Mouse (Mus musculus) T-helper 17 cell (primary cell): ENCODE measurements at regions not wholly inside any gene's neighbourhood (a gene's known extent, or its start where the extent isn't known, plus 50 kb on each side); places are given as distances from the start of the nearest gene placed in this dataset.

Experiments
- in situ Hi-C, 2 experiments: fragments of 300-600 bp; cut with MboI, MseI; formaldehyde crosslinking; loops; 1 replicate in 1 of 2; 2 replicates in 1 of 2; pipeline ENCODE4 v1.15.1; 2025; ENCODE audit warnings: high pct_unique_total_duplicates in 2 of 2

- in situ Hi-C loops: loop anchor here in 1 of 2 experiments (10.0 kb wide), 1 partner anchor 517 kb away; no protein-coding TSS in a partner anchor
Observed at GRCm38 (mm10) chr12:60352138-60352537, 1132.6 kb upstream of the Fbxo33 start.

DNA sequence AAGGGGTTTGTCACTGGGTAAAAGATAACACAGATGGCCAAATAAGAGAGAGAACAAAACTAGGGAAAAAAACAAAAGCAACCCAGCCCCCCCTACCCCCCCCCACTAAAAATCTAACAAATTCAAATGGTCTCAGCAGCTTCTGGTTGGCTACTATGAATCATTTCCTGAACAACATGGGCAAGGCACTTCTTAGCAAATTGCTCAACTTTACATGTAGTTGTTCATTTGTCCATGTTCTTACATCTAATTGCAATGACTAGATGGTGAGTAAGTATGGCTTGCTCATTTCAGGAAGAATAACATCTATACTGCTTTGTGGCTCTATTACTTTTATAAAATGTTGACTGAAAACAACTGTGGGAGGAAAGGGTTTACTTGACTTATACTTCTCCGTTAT lies 1124.9 kb upstream of the Fbxo33 start:
- in situ Hi-C loops: no loop called here

GRCm38 (mm10) chr12:60320063-60320462 lies 1100.5 kb upstream of the Fbxo33 start:
- in situ Hi-C loops: no loop called here

- in situ Hi-C loops: no loop called here
Observed at GRCm38 (mm10) chr12:60292591-60292990, 1073.1 kb upstream of the Fbxo33 start.

DNA sequence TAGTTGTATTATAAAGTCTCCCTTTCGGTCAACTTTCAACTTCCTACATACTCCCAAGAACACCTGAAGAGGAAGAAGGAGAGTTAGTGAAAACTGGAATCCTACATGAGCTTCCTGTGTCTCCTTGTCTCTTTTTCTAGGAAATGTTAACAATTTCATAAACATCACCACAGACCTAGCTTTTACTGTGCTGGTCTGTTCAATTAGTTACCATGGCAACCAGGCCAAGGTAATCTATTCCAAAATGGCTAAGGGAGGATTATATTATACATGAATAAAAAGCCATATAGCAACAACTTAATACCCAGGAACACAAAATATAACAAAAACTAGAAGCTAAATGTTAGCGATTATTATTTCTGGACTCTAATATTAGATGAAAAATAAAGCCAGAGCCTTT lies 1069.3 kb upstream of the Fbxo33 start:
- in situ Hi-C loops: loop anchor here in 1 of 2 experiments (5.0 kb wide), 1 partner anchor 1728 kb away; no protein-coding TSS in a partner anchor

- in situ Hi-C loops: no loop called here
Observed at GRCm38 (mm10) chr12:60255286-60255685, 1035.8 kb upstream of the Fbxo33 start.

- in situ Hi-C loops: no loop called here
Observed at GRCm38 (mm10) chr12:60214002-60214401, 994.5 kb upstream of the Fbxo33 start.

- in situ Hi-C loops: no loop called here
Observed at GRCm38 (mm10) chr12:60175750-60176149, 956.2 kb upstream of the Fbxo33 start.

DNA sequence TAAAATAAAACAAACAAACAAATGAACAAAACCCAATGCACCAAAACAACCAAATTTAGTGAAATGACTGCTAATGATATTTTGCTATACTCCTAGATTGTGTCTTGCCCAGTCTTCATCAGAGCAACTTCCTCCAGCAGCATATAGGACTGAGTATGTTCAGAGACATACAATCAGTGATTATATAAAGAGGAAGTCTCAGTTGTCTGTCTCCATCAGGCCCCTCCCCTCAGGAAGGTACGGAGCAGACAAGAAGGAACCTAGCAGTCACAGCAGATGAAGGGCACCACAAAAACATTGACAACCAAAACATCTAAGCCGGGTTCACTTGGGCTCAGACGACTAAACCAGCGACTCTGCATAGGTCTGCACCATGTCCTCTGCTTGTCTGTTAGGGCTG lies 930.7 kb upstream of the Fbxo33 start:
- in situ Hi-C loops: no loop called here

DNA sequence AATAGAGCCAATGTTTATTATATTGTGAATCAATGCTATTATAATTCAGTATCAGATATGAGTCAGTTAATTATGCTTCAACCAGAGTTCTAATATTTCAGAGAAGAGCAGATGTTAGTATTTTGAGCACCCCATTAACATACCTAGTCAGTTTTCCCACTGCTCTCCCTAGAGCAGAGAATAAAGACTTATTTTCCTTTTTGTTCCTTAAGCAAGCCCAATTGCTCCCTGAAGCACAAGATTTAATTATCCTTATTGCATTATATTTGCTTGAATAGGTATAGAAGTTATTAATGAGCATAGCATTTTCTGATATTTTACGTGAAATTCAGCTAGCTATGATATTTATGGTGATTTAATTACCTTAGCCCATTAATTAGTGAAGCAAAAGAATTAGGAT lies 927.8 kb upstream of the Fbxo33 start:
- in situ Hi-C loops: loop anchor here in 1 of 2 experiments (10.0 kb wide), 1 partner anchor 237 kb away; no protein-coding TSS in a partner anchor
